Mouse (Mus musculus) c-Kit-negative CD71-positive TER-119-positive erythroid progenitor cells, embryonic 14.5 days (primary cell): ENCODE data around the gene Srsf2.
"Not testable (repeated sequence)": the region's sequence is repeated elsewhere in the genome, so short reads cannot be mapped to it uniquely, and the experiment has no call there.

Experiments used
- DNase-seq: peaks from one replicate; pipeline ENCODE4 v3.0.0-alpha.2; 2013; ENCODE audit warnings: low read depth, low spot score

Srsf2 gene

GRCm38 (mm10) chr11:116853512-116853928 is 626 bp upstream of the Srsf2 start:
- DNase-seq, result peak; percentile 90

- peak; percentile 69 for DNase-seq
These were observed 503 bp downstream of the Srsf2 start, which contains the start of gene Mfsd11 for GRCm38 (mm10) chr11:116852291-116852890. Mfsd11 (plus strand) TSS chr11:116852440.

- DNase-seq, result peak; percentile 29
These were observed 1.2 kb downstream of the Srsf2 start for GRCm38 (mm10) chr11:116851576-116852290.

- DNase-seq, result no peak
These were observed 1.9 kb downstream of the Srsf2 start for GRCm38 (mm10) chr11:116850833-116851477.

GRCm38 (mm10) chr11:116850085-116850484 is 2.8 kb downstream of the Srsf2 start:
- DNase-seq, result no peak

- DNase-seq, result no peak
These were observed 3.3 kb downstream of the Srsf2 start for GRCm38 (mm10) chr11:116849587-116849986.

GRCm38 (mm10) chr11:116848877-116849178 is 4.1 kb downstream of the Srsf2 start:
- not testable (repeated sequence) for DNase-seq

- no peak for DNase-seq
These were observed 4.6 kb downstream of the Srsf2 start for GRCm38 (mm10) chr11:116848086-116848876.

- no peak for DNase-seq
These were observed 5.5 kb downstream of the Srsf2 start for GRCm38 (mm10) chr11:116847187-116848085.

- DNase-seq, result no peak
These were observed 6.2 kb downstream of the Srsf2 start for GRCm38 (mm10) chr11:116846593-116847181.

GRCm38 (mm10) chr11:116843261-116844233 is 9.3 kb downstream of the Srsf2 start, which contains the start of the genes Mettl23 and Jmjd6:
Mettl23 (plus strand) TSS chr11:116843278.
Jmjd6 (minus strand) TSS chr11:116843449.
- DNase-seq, result peak; percentile 92

GRCm38 (mm10) chr11:116842531-116843260 is 10.2 kb downstream of the Srsf2 start:
- peak; percentile 53 for DNase-seq

GRCm38 (mm10) chr11:116840748-116841147 is 12.1 kb downstream of the Srsf2 start:
- no peak for DNase-seq

GRCm38 (mm10) chr11:116839601-116840000 is 13.3 kb downstream of the Srsf2 start:
- no peak for DNase-seq

GRCm38 (mm10) chr11:116838936-116839335 is 14.0 kb downstream of the Srsf2 start:
- no peak for DNase-seq

GRCm38 (mm10) chr11:116837441-116837840 is 15.5 kb downstream of the Srsf2 start:
- DNase-seq, result no peak

GRCm38 (mm10) chr11:116836283-116836682 is 16.6 kb downstream of the Srsf2 start:
- DNase-seq, result no peak

- no peak for DNase-seq
These were observed 17.9 kb downstream of the Srsf2 start for GRCm38 (mm10) chr11:116834954-116835353.
